Mouse (Mus musculus): Measurements from ENCODE around the gene Dars2. TPM values are rescaled to one million over a fixed set of nuclear protein-coding genes. Genes with fewer than 3 reads are reported as not detected.

The Dars2 gene
- polyA plus RNA-seq, 1 experiment from 2014 or later: 68.3 TPM

GRCm38 (mm10) chr1:161038004-161038403, 32.5 kb downstream of the Dars2 start:
- no peak for DNase-seq (ENCODE audit: low spot score)
- Histone ChIP-seq H3K36me3 (ENCODE audit: control insufficient read depth, insufficient read depth, low read length) (peaks cover 30% of the 10 kb centered on the region), H3K9me3 (ENCODE audit: control insufficient read depth, low read length) (no peaks in the 10 kb centered on the region), H3K4me1 (replicated peaks; ENCODE audit: control insufficient read depth, insufficient read depth, low read length) (peaks cover 5% of the 10 kb centered on the region; the same call in 1 of the 2 replicates), H3K27me3 (replicated peaks; ENCODE audit: control insufficient read depth, insufficient read depth, low read length) (no peaks in the 10 kb centered on the region), H3K4me2 (peak overlapping the region; percentile 75), H3K27ac (ENCODE audit: low read depth, low read length) (peak overlapping the region; percentile 99), H3K9ac (ENCODE audit: low read depth, low read length) (peak overlapping the region; percentile 85), H3K4me3 (ENCODE audit: low read depth, low read length) (peak overlapping the region; percentile 91)
- no peak for ATAC-seq (replicated peaks; ENCODE audit: low FRiP score)
- 25% methylated on average over 3 of the region's 3 CpGs for WGBS

- Histone ChIP-seq H3K9ac (ENCODE audit: low read depth, low read length) (peak overlapping the region; percentile 85), H3K36me3 (ENCODE audit: control insufficient read depth, insufficient read depth, low read length) (peaks cover 30% of the 10 kb centered on the region), H3K4me1 (replicated peaks; ENCODE audit: control insufficient read depth, insufficient read depth, low read length) (peaks cover 5% of the 10 kb centered on the region), H3K27ac (ENCODE audit: low read depth, low read length) (peak overlapping the region; percentile 99), H3K4me3 (ENCODE audit: low read depth, low read length) (peak overlapping the region; percentile 91), H3K9me3 (ENCODE audit: control insufficient read depth, low read length) (no peaks in the 10 kb centered on the region), H3K4me2 (peak overlapping the region; percentile 75), H3K27me3 (replicated peaks; ENCODE audit: control insufficient read depth, insufficient read depth, low read length) (no peaks in the 10 kb centered on the region)
- DNase-seq (ENCODE audit: low spot score): no peak
- 17% methylated on average over 3 of the region's 3 CpGs for WGBS
- ATAC-seq (replicated peaks; ENCODE audit: low FRiP score): no peak
Observed at GRCm38 (mm10) chr1:161037599-161037998, 32.9 kb downstream of the Dars2 start.

DNA sequence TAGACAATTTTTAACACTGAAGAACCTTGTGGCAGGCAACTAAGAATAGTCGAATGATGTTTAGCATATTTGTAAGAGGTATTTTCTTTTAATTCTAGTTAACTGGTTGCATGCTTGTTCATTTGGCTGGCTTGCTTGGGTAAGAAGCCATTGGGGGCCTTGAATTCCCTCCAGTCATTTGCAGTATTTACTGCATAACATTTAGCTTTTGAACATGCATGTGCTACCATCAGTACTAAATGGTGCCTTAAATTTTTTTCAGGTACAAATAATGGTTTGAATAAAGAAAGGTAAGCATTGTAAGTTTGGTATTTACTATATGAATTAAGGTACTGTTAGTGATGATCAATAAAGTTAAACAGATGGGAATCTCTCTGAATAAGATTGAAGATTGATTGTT, 33.4 kb downstream of the Dars2 start:
- DNase-seq (ENCODE audit: low spot score) (no peak), ATAC-seq (replicated peaks; ENCODE audit: low FRiP score) (no peak)
- 2% methylated on average over 1 of the region's 1 CpGs for WGBS
- Histone ChIP-seq H3K4me3 (ENCODE audit: low read depth, low read length) (peak overlapping the region; percentile 91), H3K27ac (ENCODE audit: low read depth, low read length) (peak overlapping the region; percentile 99), H3K4me2 (peak overlapping the region; percentile 75), H3K36me3 (ENCODE audit: control insufficient read depth, insufficient read depth, low read length) (peaks cover 30% of the 10 kb centered on the region), H3K27me3 (replicated peaks; ENCODE audit: control insufficient read depth, insufficient read depth, low read length) (no peaks in the 10 kb centered on the region), H3K4me1 (replicated peaks; ENCODE audit: control insufficient read depth, insufficient read depth, low read length) (peaks cover 5% of the 10 kb centered on the region), H3K9ac (ENCODE audit: low read depth, low read length) (peak overlapping the region; percentile 100), H3K9me3 (ENCODE audit: control insufficient read depth, low read length) (no peaks in the 10 kb centered on the region)

- DNase-seq (ENCODE audit: low spot score): peak; percentile 50
- H3K36me3 ChIP-seq (ENCODE audit: control insufficient read depth, insufficient read depth, low read length): peaks cover 33% of the 10 kb centered on the region
- H3K4me1 ChIP-seq (replicated peaks; ENCODE audit: control insufficient read depth, insufficient read depth, low read length): peaks cover 5% of the 10 kb centered on the region
- H3K27me3 ChIP-seq (replicated peaks; ENCODE audit: control insufficient read depth, insufficient read depth, low read length): no peaks in the 10 kb centered on the region
- peak overlapping the region; percentile 91 for H3K4me3 ChIP-seq (ENCODE audit: low read depth, low read length)
- 0% methylated on average over 5 of the region's 5 CpGs for WGBS
- H3K9ac ChIP-seq (ENCODE audit: low read depth, low read length): peak overlapping the region; percentile 100
- no peaks in the 10 kb centered on the region for H3K9me3 ChIP-seq (ENCODE audit: control insufficient read depth, low read length)
- peak overlapping the region; percentile 99 for H3K27ac ChIP-seq (ENCODE audit: low read depth, low read length)
- H3K4me2 ChIP-seq: peak overlapping the region; percentile 75
- ATAC-seq (replicated peaks; ENCODE audit: low FRiP score): no peak
Observed at GRCm38 (mm10) chr1:161036411-161036841, 34.0 kb downstream of the Dars2 start.

DNA sequence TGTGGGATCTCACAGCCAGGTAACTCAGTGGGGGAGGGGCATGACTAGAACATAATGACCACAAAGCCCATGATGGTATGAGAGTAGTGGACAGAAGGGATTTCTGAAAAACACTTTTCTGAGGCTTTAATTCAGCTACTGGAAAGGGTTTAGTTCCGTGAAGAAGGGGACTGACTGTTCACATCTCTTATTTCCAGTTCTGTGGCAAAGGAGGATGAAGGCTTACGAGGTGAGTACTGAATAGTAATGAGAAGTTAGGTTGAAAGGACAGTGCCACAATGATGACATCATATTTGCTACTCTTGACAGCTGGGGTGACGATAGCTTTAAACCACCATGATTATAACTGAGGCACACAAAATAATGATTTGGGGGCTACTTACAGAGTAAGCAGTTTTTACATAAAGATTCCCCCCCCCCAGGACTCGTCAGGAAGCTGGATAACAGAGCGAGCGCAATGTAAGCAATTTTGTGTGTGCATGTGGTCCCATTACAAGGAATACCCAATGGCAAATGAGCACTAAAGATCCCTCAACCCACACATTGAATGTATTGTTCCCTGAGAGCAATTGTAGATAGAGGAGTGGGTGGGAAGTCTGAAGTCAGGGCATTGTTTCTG, 34.6 kb downstream of the Dars2 start:
- H3K4me3 ChIP-seq (ENCODE audit: low read depth, low read length): peak overlapping the region; percentile 91
- H3K9ac ChIP-seq (ENCODE audit: low read depth, low read length): peak overlapping the region; percentile 100
- H3K27me3 ChIP-seq (replicated peaks; ENCODE audit: control insufficient read depth, insufficient read depth, low read length): no peaks in the 10 kb centered on the region
- peak overlapping the region; percentile 99 for H3K27ac ChIP-seq (ENCODE audit: low read depth, low read length)
- ATAC-seq (replicated peaks; ENCODE audit: low FRiP score) (no peak), DNase-seq (ENCODE audit: low spot score) (no peak)
- peak overlapping the region; percentile 75 for H3K4me2 ChIP-seq
- WGBS: under 1% methylated on average over 6 of the region's 6 CpGs
- peaks cover 33% of the 10 kb centered on the region for H3K36me3 ChIP-seq (ENCODE audit: control insufficient read depth, insufficient read depth, low read length)
- peaks cover 5% of the 10 kb centered on the region for H3K4me1 ChIP-seq (replicated peaks; ENCODE audit: control insufficient read depth, insufficient read depth, low read length)
- H3K9me3 ChIP-seq (ENCODE audit: control insufficient read depth, low read length): no peaks in the 10 kb centered on the region

DNA sequence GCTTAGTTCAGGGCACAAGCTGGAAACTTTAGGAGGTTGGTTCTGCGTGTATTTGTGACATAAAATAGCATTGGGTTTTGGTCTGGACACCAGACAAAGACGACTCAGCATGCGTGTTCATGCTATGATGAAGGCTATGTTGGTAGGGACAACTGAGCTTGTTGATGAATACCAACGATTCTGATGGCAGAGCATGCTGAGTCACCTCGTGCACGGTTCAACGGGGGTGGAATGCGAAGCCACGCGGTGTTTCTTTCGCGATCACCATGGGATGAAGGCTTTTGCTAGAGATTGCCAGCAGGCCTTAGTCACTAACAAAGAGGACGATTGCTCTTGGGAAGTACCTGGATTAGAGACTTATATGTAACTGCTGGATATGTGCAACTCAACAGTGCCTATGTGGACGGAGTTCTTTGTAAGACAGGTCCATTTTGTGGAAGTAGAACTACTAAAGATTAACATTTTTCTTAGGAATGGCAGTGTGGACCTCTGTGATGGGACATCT, 35.1 kb downstream of the Dars2 start:
- ATAC-seq (replicated peaks; ENCODE audit: low FRiP score) (peak; percentile 2; the same call in 1 of the 2 replicates), DNase-seq (ENCODE audit: low spot score) (peak; percentile 55)
- Histone ChIP-seq H3K9ac (ENCODE audit: low read depth, low read length) (peak overlapping the region; percentile 100), H3K4me1 (replicated peaks; ENCODE audit: control insufficient read depth, insufficient read depth, low read length) (peaks cover 5% of the 10 kb centered on the region), H3K27me3 (replicated peaks; ENCODE audit: control insufficient read depth, insufficient read depth, low read length) (no peaks in the 10 kb centered on the region), H3K27ac (ENCODE audit: low read depth, low read length) (peak overlapping the region; percentile 99), H3K4me2 (peak overlapping the region; percentile 75), H3K36me3 (ENCODE audit: control insufficient read depth, insufficient read depth, low read length) (peaks cover 34% of the 10 kb centered on the region), H3K4me3 (ENCODE audit: low read depth, low read length) (peak overlapping the region; percentile 91), H3K9me3 (ENCODE audit: control insufficient read depth, low read length) (no peaks in the 10 kb centered on the region)
- WGBS: under 1% methylated on average over 14 of the region's 14 CpGs

DNA sequence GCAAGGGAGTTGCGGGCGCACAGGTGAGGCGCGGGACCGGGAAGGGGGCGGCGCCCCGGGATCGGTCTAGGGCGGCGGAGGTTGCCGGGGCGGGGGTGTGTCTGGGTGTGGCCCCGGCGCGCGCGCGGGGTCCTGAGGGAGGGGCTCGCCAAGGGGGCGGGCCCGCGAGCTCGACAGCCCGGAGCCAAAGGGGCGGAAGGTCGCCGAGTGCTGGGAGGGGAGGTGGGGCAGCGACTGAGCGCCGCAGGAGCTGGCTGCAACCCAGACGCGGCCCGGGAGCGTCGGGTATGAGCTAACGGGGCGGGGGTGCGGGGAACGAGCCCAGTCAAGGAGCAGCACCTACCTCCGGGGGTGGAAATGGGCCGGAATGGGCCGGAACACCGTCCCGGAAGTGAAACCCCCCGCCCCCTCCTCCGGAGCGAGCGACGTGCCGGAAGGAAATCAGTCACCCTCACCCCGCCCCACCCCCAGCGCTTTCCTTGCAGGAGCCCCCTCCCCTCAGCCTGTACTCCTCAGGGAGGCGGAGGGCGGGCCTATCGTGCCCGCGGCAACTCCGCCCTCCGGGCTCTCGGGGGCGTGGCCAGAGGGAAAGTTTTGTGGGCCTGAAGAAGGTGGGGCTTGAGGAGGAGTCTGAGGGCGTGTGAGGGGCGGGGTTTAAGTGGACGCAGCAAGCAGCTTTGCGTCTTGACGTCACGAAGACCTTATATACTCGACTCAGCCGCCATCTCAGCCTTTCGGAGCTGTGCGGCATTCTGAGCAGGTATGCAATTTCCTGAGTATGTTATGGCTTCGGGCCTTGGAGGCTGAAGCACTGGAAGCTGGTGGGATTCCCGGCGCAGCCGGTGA, 35.8 kb downstream of the Dars2 start, which contains the start of gene Zbtb37:
TSS of gene Zbtb37 (minus strand) at position 415 of the 846 bp plus-strand sequence.
- Histone ChIP-seq H3K36me3 (ENCODE audit: control insufficient read depth, insufficient read depth, low read length) (peaks cover 36% of the 10 kb centered on the region), H3K4me2 (peak within 1 kb of the TSS; percentile 77), H3K27ac (ENCODE audit: low read depth, low read length) (peak within 1 kb of the TSS; percentile 99), H3K9me3 (ENCODE audit: control insufficient read depth, low read length) (no peaks in the 10 kb centered on the region), H3K4me1 (replicated peaks; ENCODE audit: control insufficient read depth, insufficient read depth, low read length) (peaks cover 5% of the 10 kb centered on the region), H3K4me3 (ENCODE audit: low read depth, low read length) (peak within 1 kb of the TSS; percentile 91), H3K27me3 (replicated peaks; ENCODE audit: control insufficient read depth, insufficient read depth, low read length) (no peaks in the 10 kb centered on the region), H3K9ac (ENCODE audit: low read depth, low read length) (peak within 1 kb of the TSS; percentile 100)
- ATAC-seq (replicated peaks; ENCODE audit: low FRiP score): peak; percentile 78
- peak; percentile 99 for DNase-seq (ENCODE audit: low spot score)
- WGBS: under 1% methylated on average over 73 of the region's 76 CpGs

DNA sequence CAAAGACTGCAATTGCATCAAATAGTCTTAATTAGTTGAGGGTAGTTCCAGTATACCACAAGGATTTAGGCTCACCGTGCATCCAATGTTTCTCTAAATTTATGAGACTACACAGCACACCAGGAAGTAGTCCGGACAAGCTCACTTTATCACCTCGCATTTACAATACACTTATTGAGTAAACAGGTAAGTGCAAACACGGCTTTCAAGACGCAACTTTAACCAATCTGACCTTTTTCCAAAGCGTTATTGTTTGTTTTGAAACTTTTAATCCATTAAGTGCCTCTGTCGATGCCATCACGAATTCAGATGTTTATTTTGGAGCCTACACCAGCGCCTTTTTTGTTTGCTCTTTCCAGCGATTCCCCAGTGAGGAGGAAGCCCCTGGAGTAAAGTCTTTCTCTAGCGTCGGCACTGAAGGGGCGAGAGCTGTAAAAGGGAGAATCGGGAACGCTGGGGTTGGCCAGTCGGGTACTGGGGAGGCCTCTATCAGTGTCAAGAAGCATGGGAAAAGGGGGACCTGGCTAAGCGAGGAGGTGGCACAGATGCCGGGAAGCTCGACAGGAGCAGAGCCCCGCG, 36.5 kb downstream of the Dars2 start:
- H3K4me1 ChIP-seq (replicated peaks; ENCODE audit: control insufficient read depth, insufficient read depth, low read length): peaks cover 5% of the 10 kb centered on the region
- H3K36me3 ChIP-seq (ENCODE audit: control insufficient read depth, insufficient read depth, low read length): peaks cover 37% of the 10 kb centered on the region
- peak overlapping the region; percentile 99 for H3K27ac ChIP-seq (ENCODE audit: low read depth, low read length)
- H3K4me2 ChIP-seq: peak overlapping the region; percentile 77
- no peaks in the 10 kb centered on the region for H3K9me3 ChIP-seq (ENCODE audit: control insufficient read depth, low read length)
- no peak; the same call in 1 of the 2 replicates for ATAC-seq (replicated peaks; ENCODE audit: low FRiP score)
- WGBS: under 1% methylated on average over 21 of the region's 21 CpGs
- no peak for DNase-seq (ENCODE audit: low spot score)
- peak overlapping the region; percentile 100 for H3K9ac ChIP-seq (ENCODE audit: low read depth, low read length)
- no peaks in the 10 kb centered on the region for H3K27me3 ChIP-seq (replicated peaks; ENCODE audit: control insufficient read depth, insufficient read depth, low read length)
- H3K4me3 ChIP-seq (ENCODE audit: low read depth, low read length): peak overlapping the region; percentile 91

All from liver, embryonic 11.5 days (tissue).